Mouse (Mus musculus): Measurements from ENCODE around the gene Fbxo34. TPM values are rescaled to one million over a fixed set of nuclear protein-coding genes. Genes with fewer than 3 reads are reported as not detected.
A peak's percentile ranks its signal among the peaks of the same experiment; 100 is the strongest.

The Fbxo34 gene
- polyA plus RNA-seq, 1 experiment from 2014 or later, result 22.0 TPM

GRCm38 (mm10) chr14:47516755-47517154, 66.5 kb downstream of the Fbxo34 start:
- no peak for ATAC-seq
- H3K27ac ChIP-seq (ENCODE audit: low read depth, low read length), result no peak overlapping the region

GRCm38 (mm10) chr14:47518619-47519018, 68.4 kb downstream of the Fbxo34 start:
- ATAC-seq, result no peak
- H3K9ac ChIP-seq (ENCODE audit: low read depth, low read length), result no peak overlapping the region
- H3K27me3 ChIP-seq (replicated peaks; ENCODE audit: control insufficient read depth, insufficient read depth, low read length), result no peaks in the 10 kb centered on the region
- no peak for TF ChIP-seq CTCF (IDR thresholded peaks at IDR 0.05; ENCODE audit: low read depth)
- no peak overlapping the region for H3K4me3 ChIP-seq (ENCODE audit: low read depth, low read length)
- H3K4me2 ChIP-seq (replicated peaks; ENCODE audit: low read depth), result no peak overlapping the region
- 78% methylated on average over 6 of the region's 6 CpGs for WGBS
- H3K36me3 ChIP-seq (ENCODE audit: control insufficient read depth, insufficient read depth), result 0 out of 2 replicates have a peak, but pooled peaks cover 2% of the 10 kb centered on the region
- 0 out of 2 replicates have a peak, but pooled peaks cover 2% of the 10 kb centered on the region for H3K4me1 ChIP-seq (replicated peaks; ENCODE audit: control insufficient read depth, insufficient read depth, low read length)
- no peaks in the 10 kb centered on the region for H3K9me3 ChIP-seq (ENCODE audit: control insufficient read depth)
- no peak overlapping the region for H3K27ac ChIP-seq (ENCODE audit: low read depth, low read length)

More at GRCm38 (mm10) chr14:47516755-47517154, 66.5 kb downstream of the Fbxo34 start:
- H3K9ac ChIP-seq (ENCODE audit: low read depth, low read length), result no peak overlapping the region
- no peaks in the 10 kb centered on the region for H3K27me3 ChIP-seq (replicated peaks; ENCODE audit: control insufficient read depth, insufficient read depth, low read length)
- no peak for TF ChIP-seq CTCF (IDR thresholded peaks at IDR 0.05; ENCODE audit: low read depth)
- H3K4me3 ChIP-seq (ENCODE audit: low read depth, low read length), result no peak overlapping the region
- H3K36me3 ChIP-seq (ENCODE audit: control insufficient read depth, insufficient read depth), result 0 out of 2 replicates have a peak, but pooled peaks cover 2% of the 10 kb centered on the region
- H3K4me1 ChIP-seq (replicated peaks; ENCODE audit: control insufficient read depth, insufficient read depth, low read length), result 0 out of 2 replicates have a peak, but pooled peaks cover 2% of the 10 kb centered on the region
- H3K4me2 ChIP-seq (replicated peaks; ENCODE audit: low read depth), result no peak overlapping the region
- WGBS, result 60% methylated on average over 6 of the region's 6 CpGs
- H3K9me3 ChIP-seq (ENCODE audit: control insufficient read depth), result no peaks in the 10 kb centered on the region

GRCm38 (mm10) chr14:47520751-47521449, 70.7 kb downstream of the Fbxo34 start:
- no peaks in the 10 kb centered on the region for H3K9me3 ChIP-seq (ENCODE audit: control insufficient read depth)
- no peak overlapping the region for H3K4me2 ChIP-seq (replicated peaks; ENCODE audit: low read depth)
- 85% methylated on average over 13 of the region's 13 CpGs for WGBS
- no peak overlapping the region for H3K27ac ChIP-seq (ENCODE audit: low read depth, low read length)
- no peak overlapping the region for H3K9ac ChIP-seq (ENCODE audit: low read depth, low read length)
- ATAC-seq, result no peak
- peaks cover 4% of the 10 kb centered on the region; the same call in 1 of the 2 replicates for H3K4me1 ChIP-seq (replicated peaks; ENCODE audit: control insufficient read depth, insufficient read depth, low read length)
- TF ChIP-seq CTCF (IDR thresholded peaks at IDR 0.05; ENCODE audit: low read depth), result no peak
- H3K36me3 ChIP-seq (ENCODE audit: control insufficient read depth, insufficient read depth), result 0 out of 2 replicates have a peak, but pooled peaks cover 2% of the 10 kb centered on the region
- H3K27me3 ChIP-seq (replicated peaks; ENCODE audit: control insufficient read depth, insufficient read depth, low read length), result no peaks in the 10 kb centered on the region
- H3K4me3 ChIP-seq (ENCODE audit: low read depth, low read length), result no peak overlapping the region

DNA sequence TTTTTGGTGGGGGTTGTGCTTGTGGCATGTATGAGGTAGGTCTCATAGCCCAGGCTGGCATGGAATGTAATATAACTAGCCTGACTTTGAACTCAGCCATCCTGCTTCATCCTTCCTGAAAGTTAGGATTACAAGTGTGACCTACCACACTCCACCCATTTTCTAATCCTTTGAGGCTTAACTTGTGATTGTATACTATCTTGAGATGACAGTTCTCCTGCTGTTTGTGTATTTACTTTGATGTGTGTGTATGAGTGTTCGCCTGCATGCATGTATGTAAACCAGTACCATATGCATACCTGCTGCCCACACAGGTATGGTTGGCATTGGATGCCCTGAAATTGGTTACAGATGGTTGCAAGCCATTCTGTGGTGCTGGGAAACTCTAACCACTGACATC, 71.4 kb downstream of the Fbxo34 start:
- Histone ChIP-seq H3K36me3 (ENCODE audit: control insufficient read depth, insufficient read depth) (0 out of 2 replicates have a peak, but pooled peaks cover 2% of the 10 kb centered on the region), H3K9me3 (ENCODE audit: control insufficient read depth) (no peaks in the 10 kb centered on the region), H3K4me1 (replicated peaks; ENCODE audit: control insufficient read depth, insufficient read depth, low read length) (peaks cover 4% of the 10 kb centered on the region; the same call in 1 of the 2 replicates), H3K4me2 (replicated peaks; ENCODE audit: low read depth) (no peak overlapping the region), H3K27ac (ENCODE audit: low read depth, low read length) (no peak overlapping the region), H3K27me3 (replicated peaks; ENCODE audit: control insufficient read depth, insufficient read depth, low read length) (no peaks in the 10 kb centered on the region), H3K9ac (ENCODE audit: low read depth, low read length) (no peak overlapping the region), H3K4me3 (ENCODE audit: low read depth, low read length) (no peak overlapping the region)
- WGBS, result 88% methylated on average over 1 of the region's 1 CpGs
- ATAC-seq, result no peak
- no peak for TF ChIP-seq CTCF (IDR thresholded peaks at IDR 0.05; ENCODE audit: low read depth)

- no peak for ATAC-seq
- no peak for TF ChIP-seq CTCF (IDR thresholded peaks at IDR 0.05; ENCODE audit: low read depth)
- peaks cover 4% of the 10 kb centered on the region; the same call in 1 of the 2 replicates for H3K4me1 ChIP-seq (replicated peaks; ENCODE audit: control insufficient read depth, insufficient read depth, low read length)
- WGBS, result 32% methylated on average over 7 of the region's 7 CpGs
- H3K9ac ChIP-seq (ENCODE audit: low read depth, low read length), result no peak overlapping the region
- no peaks in the 10 kb centered on the region for H3K9me3 ChIP-seq (ENCODE audit: control insufficient read depth)
- H3K27me3 ChIP-seq (replicated peaks; ENCODE audit: control insufficient read depth, insufficient read depth, low read length), result no peaks in the 10 kb centered on the region
- no peak overlapping the region for H3K27ac ChIP-seq (ENCODE audit: low read depth, low read length)
- H3K36me3 ChIP-seq (ENCODE audit: control insufficient read depth, insufficient read depth), result 0 out of 2 replicates have a peak, but pooled peaks cover 2% of the 10 kb centered on the region
- H3K4me3 ChIP-seq (ENCODE audit: low read depth, low read length), result no peak overlapping the region
- H3K4me2 ChIP-seq (replicated peaks; ENCODE audit: low read depth), result no peak overlapping the region
Observed at GRCm38 (mm10) chr14:47522301-47522700, 72.1 kb downstream of the Fbxo34 start.

DNA sequence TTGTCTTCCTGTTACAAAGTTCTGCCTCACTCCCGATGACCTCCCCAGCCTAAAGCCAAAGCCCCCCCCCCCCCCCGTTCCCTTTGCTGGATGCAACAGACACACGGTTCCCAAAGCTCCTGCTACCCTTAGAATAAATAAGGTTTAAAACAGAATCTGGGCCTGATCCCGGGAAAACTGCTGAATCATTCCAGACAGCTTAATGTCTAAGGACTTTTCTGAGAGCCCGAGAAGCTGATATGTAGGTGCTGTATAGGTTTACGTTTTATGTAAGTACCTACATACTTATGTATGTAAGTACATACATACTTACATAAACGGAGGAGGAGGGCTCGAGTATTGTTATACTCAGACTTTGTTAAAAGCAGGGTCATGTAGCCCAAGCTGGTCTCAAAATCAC, 75.2 kb downstream of the Fbxo34 start:
- no peak for ATAC-seq
- H3K9me3 ChIP-seq (ENCODE audit: control insufficient read depth), result no peaks in the 10 kb centered on the region
- 66% methylated on average over 8 of the region's 8 CpGs for WGBS
- 0 out of 2 replicates have a peak overlapping the region, but pooled peaks have one; percentile 15 for H3K27ac ChIP-seq (ENCODE audit: low read depth, low read length)
- no peak overlapping the region for H3K9ac ChIP-seq (ENCODE audit: low read depth, low read length)
- TF ChIP-seq CTCF (IDR thresholded peaks at IDR 0.05; ENCODE audit: low read depth), result no peak
- H3K4me2 ChIP-seq (replicated peaks; ENCODE audit: low read depth), result no peak overlapping the region
- no peaks in the 10 kb centered on the region for H3K27me3 ChIP-seq (replicated peaks; ENCODE audit: control insufficient read depth, insufficient read depth, low read length)
- H3K4me1 ChIP-seq (replicated peaks; ENCODE audit: control insufficient read depth, insufficient read depth, low read length), result peaks cover 4% of the 10 kb centered on the region; the same call in 1 of the 2 replicates
- no peak overlapping the region for H3K4me3 ChIP-seq (ENCODE audit: low read depth, low read length)
- peaks cover 6% of the 10 kb centered on the region; the same call in 1 of the 2 replicates for H3K36me3 ChIP-seq (ENCODE audit: control insufficient read depth, insufficient read depth)

All from intestine, postnatal 0 days (tissue).